Mouse (Mus musculus): ENCODE results near the gene Cisd2.

DNA sequence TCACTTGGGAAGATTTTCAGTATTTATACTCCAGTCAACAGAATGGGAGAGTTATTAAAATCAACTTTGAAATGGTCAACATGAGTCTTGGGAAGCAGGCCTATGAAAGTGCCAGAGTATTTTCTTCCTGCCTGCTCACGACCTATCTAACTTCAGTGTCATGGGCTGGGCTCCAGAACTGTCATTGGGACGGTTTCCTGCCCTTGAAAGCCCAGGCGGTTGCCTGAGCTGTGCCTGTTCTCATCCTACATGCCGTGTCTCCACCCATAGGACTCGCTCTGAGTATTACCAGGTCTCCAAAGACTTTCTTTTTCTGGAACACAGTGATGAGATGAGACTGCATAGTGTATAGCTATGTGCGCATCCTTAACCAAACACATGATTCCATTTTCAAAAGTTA is 30.5 kb downstream of the Cisd2 start:
- TF ChIP-seq CTCF (IDR thresholded peaks at IDR 0.05; ENCODE audit: borderline replicate concordance, control insufficient read depth, extremely low read depth, insufficient read depth, low read length, poor library complexity) (no peak), POLR2A (IDR thresholded peaks at IDR 0.05; ENCODE audit: control insufficient read depth, extremely low read depth, insufficient read depth, low read length, poor library complexity) (no peak)
